Mouse (Mus musculus) ES-Bruce4 (cell line): ENCODE results near the gene Tmem258.

Experiments
- CTCF ChIP-seq: IDR thresholded peaks from one replicate; pipeline ENCODE4 v1.8.1; 2011; ENCODE audit warnings: low read depth, low read length
- EP300 ChIP-seq: IDR thresholded peaks from 2 replicates; pipeline ENCODE4 v1.6.1; 2011; ENCODE audit warnings: low read depth, low read length; ENCODE audit not compliant: insufficient read depth
- POLR2A ChIP-seq: IDR thresholded peaks from one replicate; pipeline ENCODE4 v1.8.1; 2011; ENCODE audit warnings: low read length; ENCODE audit not compliant: insufficient read depth

DNA sequence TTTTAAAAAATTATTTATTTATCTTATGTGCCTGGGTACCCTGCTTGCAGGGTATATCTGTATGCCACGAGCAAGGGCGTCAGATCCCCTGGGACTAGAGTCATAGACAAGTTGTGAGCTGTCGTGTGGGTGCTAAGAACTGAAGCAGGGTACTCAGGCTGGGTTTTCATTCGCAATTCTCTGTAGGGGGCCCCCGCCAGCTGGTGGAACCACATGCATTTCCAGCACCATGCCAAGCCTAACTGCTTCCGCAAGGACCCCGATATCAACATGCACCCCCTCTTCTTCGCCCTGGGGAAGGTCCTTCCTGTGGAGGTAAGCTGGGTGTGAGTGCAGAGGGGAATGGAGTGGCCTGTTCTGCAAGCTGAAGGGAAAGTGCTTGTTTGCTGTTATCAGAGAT lies 17.2 kb upstream of the Tmem258 start:
- TF ChIP-seq CTCF = no peak
- no peak for TF ChIP-seq POLR2A
- TF ChIP-seq EP300 = no peak
